Mouse (Mus musculus) ES-E14 (cell line): ENCODE measurements at regions not wholly inside any gene's neighbourhood (a gene's known extent, or its start where the extent isn't known, plus 50 kb on each side); places are given as distances from the start of the nearest gene placed in this dataset.

Experiments used
- DNase-seq: peaks from one replicate; pipeline ENCODE4 v3.0.0-alpha.2; 2013; ENCODE audit warnings: low read depth, low spot score
- H3K27ac ChIP-seq: 2 replicates; pipeline ENCODE4 v1.5.1; 2012; ENCODE audit warnings: low read depth, mild to moderate bottlenecking, low read length, moderate library complexity, mixed read lengths; ENCODE audit not compliant: poor library complexity, insufficient read depth, severe bottlenecking
- H3K36me3 ChIP-seq: 2 replicates; pipeline ENCODE4 v1.6.1; 2012; ENCODE audit warnings: mild to moderate bottlenecking, low read length, moderate library complexity, mixed read lengths; ENCODE audit not compliant: control insufficient read depth, poor library complexity, insufficient read depth, severe bottlenecking
- H3K4me1 ChIP-seq, 2 experiments: fragments of 150-350 bp in 1 of 2; sonication (generic) in 1 of 2; 2 replicates each; pipeline ENCODE4 v1.6.1; 2012; ENCODE audit warnings: low read length in 2 of 2, mild to moderate bottlenecking in 1 of 2, mixed read lengths in 1 of 2; ENCODE audit not compliant: control insufficient read depth in 2 of 2, insufficient read depth in 2 of 2, poor library complexity in 1 of 2
- H3K4me3 ChIP-seq, 2 experiments: fragments of 150-350 bp in 1 of 2; sonication (generic) in 1 of 2; 2 replicates each; pipeline ENCODE4 v1.5.1; 2012; ENCODE audit warnings: low read length in 2 of 2, low read depth in 1 of 2, mild to moderate bottlenecking in 1 of 2, mixed read lengths in 1 of 2; ENCODE audit not compliant: insufficient read depth in 1 of 2, poor library complexity in 1 of 2, severe bottlenecking in 1 of 2
- H3K9ac ChIP-seq: 2 replicates; pipeline ENCODE4 v1.6.1; 2012; ENCODE audit warnings: low read depth, mild to moderate bottlenecking, low read length, mixed read lengths; ENCODE audit not compliant: poor library complexity, insufficient read depth, severe bottlenecking
- H3K9me3 ChIP-seq: fragments of 150-350 bp; sonication (generic); 2 replicates; pipeline ENCODE4 v1.6.1; 2012; ENCODE audit warnings: low read depth, mild to moderate bottlenecking, low read length; ENCODE audit not compliant: control insufficient read depth, insufficient read depth
- CHD2 ChIP-seq: IDR thresholded peaks from 2 replicates; pipeline ENCODE4 v1.6.1; 2014; ENCODE audit warnings: mild to moderate bottlenecking, low read depth, low read length, inconsistent platforms
- HCFC1 ChIP-seq: IDR thresholded peaks from 2 replicates; pipeline ENCODE4 v1.6.1; 2012; ENCODE audit warnings: low read length, inconsistent platforms, borderline replicate concordance; ENCODE audit not compliant: insufficient read depth
- MAFK ChIP-seq: IDR thresholded peaks from 2 replicates; pipeline ENCODE4 v1.6.1; 2014; ENCODE audit warnings: mild to moderate bottlenecking, low read depth, low read length, inconsistent platforms; ENCODE audit not compliant: insufficient read depth
- ZC3H11A ChIP-seq: IDR thresholded peaks from 2 replicates; pipeline ENCODE4 v1.6.1; 2012; ENCODE audit warnings: low read depth, mild to moderate bottlenecking, inconsistent platforms, low read length, borderline replicate concordance
- ZNF384 ChIP-seq: IDR thresholded peaks from 2 replicates; pipeline ENCODE4 v1.6.1; 2012; ENCODE audit warnings: low read depth, low read length, inconsistent platforms
- in situ Hi-C, 2 experiments: fragments of 600-800 bp; cut with MboI; formaldehyde crosslinking; loops; one replicate each; pipeline ENCODE4 v1.15.1; 2025; ENCODE audit warnings: low sequenced_read_pairs in 2 of 2, inconsistent platforms in 1 of 2; ENCODE audit not compliant: unreplicated experiment in 2 of 2

DNA sequence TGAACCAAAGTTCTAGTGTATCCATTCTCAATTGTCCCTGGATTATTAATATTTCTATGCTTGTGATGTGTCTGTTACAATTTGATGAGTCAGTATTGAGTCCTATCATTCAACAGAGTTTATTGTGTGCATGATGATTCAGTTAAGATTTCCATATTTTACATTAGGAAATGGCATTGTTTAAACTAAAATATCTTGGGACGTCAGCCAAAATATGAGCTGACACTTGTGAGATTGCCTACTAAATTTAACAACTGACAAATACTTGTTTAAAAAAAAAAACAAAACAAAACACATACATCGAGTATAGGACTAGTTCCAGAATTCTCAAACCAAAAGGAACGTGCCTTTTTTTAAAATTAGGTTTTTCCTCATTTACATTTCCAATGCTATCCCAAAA, 779.0 kb downstream of the Ttll7 start:
- no peak overlapping the region for H3K4me3 ChIP-seq
- TF ChIP-seq CHD2 (no peak), HCFC1 (no peak), MAFK (no peak), ZC3H11A (no peak), ZNF384 (no peak)
- H3K9me3 ChIP-seq: no peaks in the 10 kb centered on the region
- DNase-seq: no peak
- no peak overlapping the region for H3K27ac ChIP-seq
- no peak overlapping the region for H3K9ac ChIP-seq
- no peaks in the 10 kb centered on the region for H3K36me3 ChIP-seq
- no peaks in the 10 kb centered on the region for H3K4me1 ChIP-seq
- in situ Hi-C loops: no loop called here

DNA sequence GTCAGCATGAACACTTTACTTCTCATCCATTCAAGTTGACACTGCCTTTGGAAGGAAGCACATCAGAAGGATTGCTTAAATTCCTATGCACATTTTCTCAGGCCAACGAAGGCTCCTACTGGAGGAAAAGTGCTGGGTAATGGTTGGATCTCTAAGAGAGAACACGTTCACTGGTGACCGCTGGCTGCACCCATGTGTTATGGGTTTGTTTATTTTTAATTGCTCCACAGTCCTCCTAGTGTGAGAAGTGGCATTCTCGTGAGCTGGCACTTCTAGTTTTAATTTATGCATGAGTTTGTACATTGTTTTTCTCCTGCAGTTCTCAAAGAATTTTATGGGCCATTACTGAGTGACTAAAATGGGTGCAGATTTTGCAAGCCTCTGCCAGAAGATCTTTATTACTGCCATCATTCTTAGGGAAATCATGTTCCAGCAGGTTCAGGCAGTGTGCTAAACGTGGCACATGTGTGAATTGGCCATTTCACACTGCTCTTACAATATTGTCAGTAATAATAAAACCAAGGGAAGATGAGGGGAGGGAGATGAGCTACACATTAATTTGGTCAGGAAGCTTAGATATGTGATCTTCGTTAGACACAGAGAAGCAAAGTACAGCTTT, 731.6 kb downstream of the Ttll7 start:
- Histone ChIP-seq H3K4me1 (no peaks in the 10 kb centered on the region), H3K9ac (no peak overlapping the region), H3K9me3 (no peaks in the 10 kb centered on the region), H3K36me3 (no peaks in the 10 kb centered on the region), H3K4me3 (no peak overlapping the region), H3K27ac (no peak overlapping the region)
- in situ Hi-C loops: no loop called here
- no peak for TF ChIP-seq MAFK
- TF ChIP-seq HCFC1: no peak
- TF ChIP-seq CHD2: no peak
- no peak for TF ChIP-seq ZNF384
- no peak for TF ChIP-seq ZC3H11A
- no peak for DNase-seq

DNA sequence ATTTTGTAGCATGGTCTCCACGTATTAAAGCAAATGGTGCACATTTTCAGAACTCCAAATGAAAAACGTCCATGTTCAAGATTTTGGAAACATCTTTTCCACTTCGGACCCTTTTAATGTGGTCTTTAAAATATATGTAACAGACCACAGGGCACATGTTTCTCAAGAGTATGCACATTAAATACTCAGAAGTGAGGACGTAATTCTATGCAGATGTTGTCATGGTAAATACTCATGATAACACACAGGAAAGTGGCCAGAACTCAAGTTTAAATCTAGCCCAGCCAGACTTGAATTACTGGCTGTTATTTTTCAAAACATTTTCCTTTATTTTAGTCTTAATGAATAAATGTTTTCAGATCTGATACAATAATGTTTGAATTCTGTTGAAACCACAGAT, 719.7 kb downstream of the Ttll7 start:
- in situ Hi-C loops: no loop called here

DNA sequence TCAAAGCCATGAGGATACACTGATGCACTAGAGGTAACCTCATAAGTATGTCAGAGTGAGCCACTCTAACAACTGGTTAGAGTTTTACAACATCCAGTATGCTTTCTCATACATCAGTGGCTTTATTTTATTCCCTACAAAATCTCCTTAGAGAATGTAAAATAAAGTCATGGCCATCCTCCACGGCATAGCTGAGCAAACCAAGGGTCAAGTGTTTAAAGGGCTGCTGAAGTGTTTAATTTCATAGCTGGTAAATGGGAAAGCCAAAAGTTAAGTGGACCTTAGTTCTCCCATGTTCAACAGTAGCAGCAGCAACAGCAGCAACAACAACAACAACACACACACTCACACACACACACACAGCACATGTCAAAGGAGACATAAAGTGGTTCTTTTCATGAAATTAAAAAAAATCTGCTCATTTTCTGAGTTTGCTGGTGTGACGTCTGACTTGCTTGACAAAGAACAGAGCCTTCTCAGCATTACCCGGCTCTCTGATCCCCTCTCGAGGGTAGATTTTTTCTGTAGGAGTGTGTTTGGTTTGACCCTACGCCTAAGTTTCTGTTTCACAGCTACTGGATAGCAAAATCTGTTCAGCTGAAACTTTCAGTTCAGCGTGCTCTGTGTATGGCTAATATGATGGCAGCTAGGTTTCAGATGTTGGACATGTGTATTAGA, 693.3 kb downstream of the Ttll7 start:
- no peak overlapping the region for H3K27ac ChIP-seq
- H3K36me3 ChIP-seq: no peaks in the 10 kb centered on the region
- no peaks in the 10 kb centered on the region for H3K9me3 ChIP-seq
- DNase-seq: no peak
- in situ Hi-C loops: no loop called here
- no peak overlapping the region for H3K9ac ChIP-seq
- no peak for TF ChIP-seq ZNF384
- H3K4me1 ChIP-seq: no peaks in the 10 kb centered on the region
- H3K4me3 ChIP-seq: no peak overlapping the region

More for the DNA sequence above, 719.7 kb downstream of the Ttll7 start:
- Histone ChIP-seq H3K9ac (no peak overlapping the region), H3K4me1 (no peaks in the 10 kb centered on the region), H3K36me3 (no peaks in the 10 kb centered on the region), H3K27ac (no peak overlapping the region), H3K9me3 (no peaks in the 10 kb centered on the region), H3K4me3 (no peak overlapping the region)
- no peak for DNase-seq
- TF ChIP-seq CHD2 (no peak), ZNF384 (no peak), ZC3H11A (no peak), HCFC1 (no peak), MAFK (no peak)
